Mouse (Mus musculus) ES-E14 (cell line): Measurements from ENCODE around the gene Cnp.

Source experiments
- CHD2 ChIP-seq: IDR thresholded peaks from 2 replicates; pipeline ENCODE4 v1.6.1; 2014; ENCODE audit warnings: mild to moderate bottlenecking, low read depth, low read length, inconsistent platforms
- MAFK ChIP-seq: IDR thresholded peaks from 2 replicates; pipeline ENCODE4 v1.6.1; 2014; ENCODE audit warnings: mild to moderate bottlenecking, low read depth, low read length, inconsistent platforms; ENCODE audit not compliant: insufficient read depth

DNA sequence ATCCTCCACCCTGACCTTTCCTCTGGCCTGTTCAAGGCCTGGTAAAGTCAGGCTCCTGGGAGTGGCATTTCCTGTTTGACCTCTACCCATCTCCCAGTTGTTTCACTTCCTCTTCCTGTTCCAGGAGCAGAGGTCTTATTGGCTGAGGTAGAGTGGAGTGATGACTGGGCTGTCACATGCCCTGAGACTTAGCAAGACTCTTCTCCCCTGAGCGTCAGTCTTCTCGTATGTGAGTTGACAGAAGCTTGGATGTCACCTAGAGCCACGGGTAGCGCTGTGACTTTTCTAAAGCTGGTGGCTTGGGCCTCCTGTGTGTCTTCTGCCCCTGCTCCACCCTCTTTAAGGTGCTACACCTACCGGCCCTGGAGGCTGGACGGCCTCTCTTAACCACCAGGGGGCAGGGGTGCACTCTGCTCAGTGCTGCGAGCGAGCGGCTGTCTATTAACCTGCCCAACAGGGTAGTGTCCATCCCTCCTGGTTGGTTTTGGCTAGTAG lies 52.0 kb downstream of the Cnp start:
- TF ChIP-seq CHD2 (no peak), MAFK (no peak)
